Mouse (Mus musculus) heart, postnatal 0 days (tissue): ENCODE measurements at regions not wholly inside any gene's neighbourhood (a gene's known extent, or its start where the extent isn't known, plus 50 kb on each side); places are given as distances from the start of the nearest gene placed in this dataset.

Experiments used
- CTCF ChIP-seq: IDR thresholded peaks from 2 replicates; pipeline ENCODE4 v1.5.1; 2016; ENCODE audit warnings: antibody characterized with exemption, control low read depth, low read depth
- EP300 ChIP-seq: IDR thresholded peaks from 2 replicates; pipeline ENCODE4 v1.6.1; 2016; ENCODE audit warnings: antibody characterized with exemption, low read depth

- TF ChIP-seq CTCF (no peak), EP300 (no peak)
Observed at GRCm38 (mm10) chr3:41317170-41317569, 234.3 kb upstream of the Pgrmc2 start.
